Mouse (Mus musculus) heart, postnatal 0 days (tissue): ENCODE measurements around the gene Gm5269.

ENCODE experiments used
- CTCF ChIP-seq: IDR thresholded peaks from 2 replicates; pipeline ENCODE4 v1.5.1; 2016; ENCODE audit warnings: antibody characterized with exemption, control low read depth, low read depth
- EP300 ChIP-seq: IDR thresholded peaks from 2 replicates; pipeline ENCODE4 v1.6.1; 2016; ENCODE audit warnings: antibody characterized with exemption, low read depth

GRCm38 (mm10) chr1:45923306-45923705 lies 33.2 kb upstream of the Gm5269 start:
- TF ChIP-seq CTCF, result no peak
- no peak for TF ChIP-seq EP300
